Mouse (Mus musculus): ENCODE results near the gene Arhgap15. TPM values are rescaled to one million over a fixed set of nuclear protein-coding genes. Genes with fewer than 3 reads are reported as not detected.

Arhgap15 gene
- polyA plus RNA-seq, 1 experiment from 2014 or later, result 2.0 TPM

- Histone ChIP-seq H3K9ac (no peak overlapping the region), H3K9me3 (no peaks in the 10 kb centered on the region), H3K4me3 (no peak overlapping the region), H3K4me2 (no peak overlapping the region), H3K27me3 (no peaks in the 10 kb centered on the region), H3K27ac (replicated peaks) (no peak overlapping the region), H3K4me1 (replicated peaks) (peaks cover 19% of the 10 kb centered on the region), H3K36me3 (no peaks in the 10 kb centered on the region)
- no peak for ATAC-seq (ENCODE audit: low read depth)
- WGBS, result 96% methylated on average over 8 of the region's 8 CpGs
Observed at GRCm38 (mm10) chr2:44344861-44345260, 596.2 kb downstream of the Arhgap15 start.

- Histone ChIP-seq H3K36me3 (no peaks in the 10 kb centered on the region), H3K4me1 (replicated peaks) (peaks cover 15% of the 10 kb centered on the region), H3K27me3 (no peaks in the 10 kb centered on the region), H3K4me2 (no peak overlapping the region), H3K4me3 (no peak overlapping the region), H3K27ac (replicated peaks) (no peak overlapping the region), H3K9me3 (no peaks in the 10 kb centered on the region), H3K9ac (no peak overlapping the region)
- 92% methylated on average over 5 of the region's 5 CpGs for WGBS
- no peak for ATAC-seq (ENCODE audit: low read depth)
Observed at GRCm38 (mm10) chr2:44345325-44345945, 596.8 kb downstream of the Arhgap15 start.

GRCm38 (mm10) chr2:44346184-44346583 lies 597.6 kb downstream of the Arhgap15 start:
- H3K27ac ChIP-seq (replicated peaks), result no peak overlapping the region

GRCm38 (mm10) chr2:44347781-44348180 lies 599.2 kb downstream of the Arhgap15 start:
- Histone ChIP-seq H3K4me1 (replicated peaks) (peaks cover 5% of the 10 kb centered on the region; the same call in 1 of the 2 replicates), H3K9ac (no peak overlapping the region), H3K27ac (replicated peaks) (no peak overlapping the region), H3K27me3 (no peaks in the 10 kb centered on the region), H3K4me3 (no peak overlapping the region), H3K4me2 (no peak overlapping the region), H3K36me3 (no peaks in the 10 kb centered on the region), H3K9me3 (no peaks in the 10 kb centered on the region)
- ATAC-seq (ENCODE audit: low read depth), result no peak
- WGBS, result 42% methylated on average over 5 of the region's 5 CpGs

More at GRCm38 (mm10) chr2:44346184-44346583, 597.6 kb downstream of the Arhgap15 start:
- WGBS, result 77% methylated on average over 4 of the region's 4 CpGs
- no peak overlapping the region for H3K9ac ChIP-seq
- no peak overlapping the region for H3K4me2 ChIP-seq
- H3K4me3 ChIP-seq, result no peak overlapping the region
- no peaks in the 10 kb centered on the region for H3K36me3 ChIP-seq
- peaks cover 8% of the 10 kb centered on the region for H3K4me1 ChIP-seq (replicated peaks)
- no peaks in the 10 kb centered on the region for H3K9me3 ChIP-seq
- H3K27me3 ChIP-seq, result no peaks in the 10 kb centered on the region
- ATAC-seq (ENCODE audit: low read depth), result no peak

- H3K9ac ChIP-seq, result no peak overlapping the region
- peaks cover 5% of the 10 kb centered on the region; the same call in 1 of the 2 replicates for H3K4me1 ChIP-seq (replicated peaks)
- ATAC-seq (ENCODE audit: low read depth), result no peak
- H3K27me3 ChIP-seq, result no peaks in the 10 kb centered on the region
- H3K9me3 ChIP-seq, result no peaks in the 10 kb centered on the region
- no peaks in the 10 kb centered on the region for H3K36me3 ChIP-seq
- no peak overlapping the region for H3K4me2 ChIP-seq
- WGBS, result 87% methylated on average over 2 of the region's 2 CpGs
- no peak overlapping the region for H3K27ac ChIP-seq (replicated peaks)
- H3K4me3 ChIP-seq, result no peak overlapping the region
Observed at GRCm38 (mm10) chr2:44349101-44349500, 600.5 kb downstream of the Arhgap15 start.

GRCm38 (mm10) chr2:44352885-44353284 lies 604.3 kb downstream of the Arhgap15 start:
- Histone ChIP-seq H3K4me3 (no peak overlapping the region), H3K27ac (replicated peaks) (no peak overlapping the region), H3K9me3 (no peaks in the 10 kb centered on the region), H3K27me3 (no peaks in the 10 kb centered on the region), H3K9ac (no peak overlapping the region), H3K4me1 (replicated peaks) (peaks cover 1% of the 10 kb centered on the region; the same call in 1 of the 2 replicates), H3K36me3 (no peaks in the 10 kb centered on the region), H3K4me2 (no peak overlapping the region)
- WGBS, result 76% methylated on average over 7 of the region's 7 CpGs
- no peak for ATAC-seq (ENCODE audit: low read depth)

- no peak overlapping the region for H3K4me2 ChIP-seq
- H3K27ac ChIP-seq (replicated peaks), result no peak overlapping the region
- no peak overlapping the region for H3K9ac ChIP-seq
- no peaks in the 10 kb centered on the region for H3K27me3 ChIP-seq
- 93% methylated on average over 4 of the region's 4 CpGs for WGBS
- H3K36me3 ChIP-seq, result no peaks in the 10 kb centered on the region
- no peaks in the 10 kb centered on the region for H3K9me3 ChIP-seq
- no peak for ATAC-seq (ENCODE audit: low read depth)
- no peak overlapping the region for H3K4me3 ChIP-seq
- H3K4me1 ChIP-seq (replicated peaks), result no peaks in the 10 kb centered on the region
Observed at GRCm38 (mm10) chr2:44353594-44353993, 605.0 kb downstream of the Arhgap15 start.

- H3K27ac ChIP-seq (replicated peaks), result no peak overlapping the region
- no peaks in the 10 kb centered on the region for H3K36me3 ChIP-seq
- no peaks in the 10 kb centered on the region for H3K27me3 ChIP-seq
- no peaks in the 10 kb centered on the region for H3K4me1 ChIP-seq (replicated peaks)
- no peak for ATAC-seq (ENCODE audit: low read depth)
- no peak overlapping the region for H3K4me3 ChIP-seq
- no peaks in the 10 kb centered on the region for H3K9me3 ChIP-seq
- no peak overlapping the region for H3K4me2 ChIP-seq
- WGBS, result 90% methylated on average over 4 of the region's 4 CpGs
- H3K9ac ChIP-seq, result no peak overlapping the region
Observed at GRCm38 (mm10) chr2:44354786-44355185, 606.2 kb downstream of the Arhgap15 start.

GRCm38 (mm10) chr2:44355316-44355715 lies 606.7 kb downstream of the Arhgap15 start:
- H3K4me2 ChIP-seq, result no peak overlapping the region
- WGBS, result 77% methylated on average over 11 of the region's 11 CpGs
- no peak for ATAC-seq (ENCODE audit: low read depth)
- no peak overlapping the region for H3K27ac ChIP-seq (replicated peaks)
- H3K36me3 ChIP-seq, result no peaks in the 10 kb centered on the region
- H3K4me1 ChIP-seq (replicated peaks), result no peaks in the 10 kb centered on the region
- H3K9me3 ChIP-seq, result no peaks in the 10 kb centered on the region
- H3K4me3 ChIP-seq, result no peak overlapping the region
- no peak overlapping the region for H3K9ac ChIP-seq
- no peaks in the 10 kb centered on the region for H3K27me3 ChIP-seq

GRCm38 (mm10) chr2:44356248-44356886 lies 607.7 kb downstream of the Arhgap15 start:
- no peak for ATAC-seq (ENCODE audit: low read depth)
- no peak overlapping the region for H3K4me2 ChIP-seq
- no peak overlapping the region for H3K27ac ChIP-seq (replicated peaks)
- H3K9me3 ChIP-seq, result no peaks in the 10 kb centered on the region
- WGBS, result 83% methylated on average over 5 of the region's 5 CpGs
- no peak overlapping the region for H3K9ac ChIP-seq
- H3K36me3 ChIP-seq, result no peaks in the 10 kb centered on the region
- no peaks in the 10 kb centered on the region for H3K27me3 ChIP-seq
- no peak overlapping the region for H3K4me3 ChIP-seq
- no peaks in the 10 kb centered on the region for H3K4me1 ChIP-seq (replicated peaks)

- ATAC-seq (ENCODE audit: low read depth), result no peak
- Histone ChIP-seq H3K4me2 (no peak overlapping the region), H3K36me3 (no peaks in the 10 kb centered on the region), H3K9ac (no peak overlapping the region), H3K27me3 (no peaks in the 10 kb centered on the region), H3K9me3 (no peaks in the 10 kb centered on the region), H3K4me1 (replicated peaks) (no peaks in the 10 kb centered on the region), H3K4me3 (no peak overlapping the region), H3K27ac (replicated peaks) (no peak overlapping the region)
- WGBS, result 88% methylated on average over 6 of the region's 6 CpGs
Observed at GRCm38 (mm10) chr2:44356887-44357251, 608.2 kb downstream of the Arhgap15 start.

GRCm38 (mm10) chr2:44380225-44380624 lies 631.6 kb downstream of the Arhgap15 start:
- no peak for ATAC-seq (ENCODE audit: low read depth)
- Histone ChIP-seq H3K27me3 (no peaks in the 10 kb centered on the region), H3K4me1 (replicated peaks) (no peaks in the 10 kb centered on the region), H3K9ac (no peak overlapping the region), H3K36me3 (no peaks in the 10 kb centered on the region), H3K27ac (replicated peaks) (no peak overlapping the region), H3K9me3 (no peaks in the 10 kb centered on the region), H3K4me2 (no peak overlapping the region), H3K4me3 (no peak overlapping the region)
- WGBS, result 84% methylated on average over 2 of the region's 2 CpGs

- Histone ChIP-seq H3K9me3 (no peaks in the 10 kb centered on the region), H3K36me3 (no peaks in the 10 kb centered on the region), H3K27ac (replicated peaks) (no peak overlapping the region), H3K4me2 (no peak overlapping the region), H3K4me1 (replicated peaks) (no peaks in the 10 kb centered on the region), H3K27me3 (no peaks in the 10 kb centered on the region), H3K4me3 (no peak overlapping the region), H3K9ac (no peak overlapping the region)
- no peak for ATAC-seq (ENCODE audit: low read depth)
- 85% methylated on average over 6 of the region's 6 CpGs for WGBS
Observed at GRCm38 (mm10) chr2:44384541-44384940, 635.9 kb downstream of the Arhgap15 start.

All from neural tube, embryonic 13.5 days (tissue).